Mouse (Mus musculus): ENCODE measurements around the gene Nol4l. TPM values are rescaled to one million over a fixed set of nuclear protein-coding genes. Genes with fewer than 3 reads are reported as not detected.
A peak's percentile ranks its signal among the peaks of the same experiment; 100 is the strongest.

Nol4l gene
- polyA plus RNA-seq, 1 experiment from 2014 or later, result 39.9 TPM

DNA sequence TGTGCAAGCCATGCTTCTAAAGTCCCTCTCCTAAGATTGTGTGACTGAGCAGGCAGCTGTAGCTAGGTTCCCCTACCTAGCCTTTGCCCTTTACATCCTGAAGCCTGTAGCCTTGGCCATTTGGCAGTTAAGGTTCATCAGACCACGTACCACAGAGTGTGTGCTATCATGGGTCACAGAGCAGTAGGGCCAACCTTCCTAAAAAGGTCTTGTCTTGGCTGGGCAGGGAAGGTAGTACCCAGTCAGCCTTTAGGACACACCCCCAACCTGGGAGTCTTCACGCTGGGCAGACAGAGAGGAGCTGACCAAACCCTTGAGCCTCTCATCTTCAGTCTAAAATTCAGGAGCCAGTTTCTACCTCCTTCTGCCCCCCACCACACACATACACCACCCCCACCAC lies 89.0 kb downstream of the Nol4l start:
- 0 out of 2 replicates have a peak overlapping the region, but pooled peaks have one; percentile 25 for H3K27ac ChIP-seq (ENCODE audit: low read length)
- H3K4me1 ChIP-seq (ENCODE audit: control insufficient read depth, insufficient read depth, low read length), result peaks cover 50% of the 10 kb centered on the region
- H3K36me3 ChIP-seq (ENCODE audit: control insufficient read depth, insufficient read depth, low read length), result no peaks in the 10 kb centered on the region
- peak overlapping the region; percentile 36 for H3K9ac ChIP-seq (ENCODE audit: low read depth, low read length)
- WGBS, result 69% methylated on average over 2 of the region's 2 CpGs
- no peaks in the 10 kb centered on the region for H3K27me3 ChIP-seq (ENCODE audit: control insufficient read depth, insufficient read depth, low read depth, low read length)
- no peaks in the 10 kb centered on the region for H3K9me3 ChIP-seq (replicated peaks; ENCODE audit: control insufficient read depth, low read length, poor library complexity, severe bottlenecking)
- peak overlapping the region; percentile 94; the same call in 1 of the 2 replicates for H3K4me2 ChIP-seq (ENCODE audit: low read length)
- ATAC-seq, result no peak
- no peak overlapping the region for H3K4me3 ChIP-seq (ENCODE audit: low read depth, low read length)

DNA sequence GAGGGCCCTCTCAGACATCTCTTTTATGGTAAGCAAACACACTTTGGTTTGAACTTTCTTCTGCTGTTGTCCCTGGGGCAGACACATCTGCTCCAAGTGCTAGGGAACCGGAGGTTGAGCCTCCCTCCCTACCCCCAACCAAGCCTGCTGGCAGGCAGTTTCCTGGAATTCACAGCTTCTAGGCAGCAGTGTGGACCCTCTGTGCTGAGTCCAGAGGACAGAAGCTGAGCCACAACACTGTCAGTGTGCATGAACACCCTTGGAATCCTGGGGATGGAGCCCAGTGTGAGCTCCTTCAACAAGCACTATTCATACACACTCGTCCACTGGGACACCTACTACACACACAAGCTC lies 92.5 kb downstream of the Nol4l start:
- Histone ChIP-seq H3K27ac (ENCODE audit: low read length) (no peak overlapping the region), H3K36me3 (ENCODE audit: control insufficient read depth, insufficient read depth, low read length) (no peaks in the 10 kb centered on the region), H3K9ac (ENCODE audit: low read depth, low read length) (no peak overlapping the region), H3K4me1 (ENCODE audit: control insufficient read depth, insufficient read depth, low read length) (peaks cover 59% of the 10 kb centered on the region), H3K9me3 (replicated peaks; ENCODE audit: control insufficient read depth, low read length, poor library complexity, severe bottlenecking) (no peaks in the 10 kb centered on the region), H3K4me2 (ENCODE audit: low read length) (no peak overlapping the region), H3K27me3 (ENCODE audit: control insufficient read depth, insufficient read depth, low read depth, low read length) (no peaks in the 10 kb centered on the region), H3K4me3 (ENCODE audit: low read depth, low read length) (no peak overlapping the region)
- ATAC-seq, result no peak
- WGBS, result 37% methylated on average over 2 of the region's 2 CpGs

DNA sequence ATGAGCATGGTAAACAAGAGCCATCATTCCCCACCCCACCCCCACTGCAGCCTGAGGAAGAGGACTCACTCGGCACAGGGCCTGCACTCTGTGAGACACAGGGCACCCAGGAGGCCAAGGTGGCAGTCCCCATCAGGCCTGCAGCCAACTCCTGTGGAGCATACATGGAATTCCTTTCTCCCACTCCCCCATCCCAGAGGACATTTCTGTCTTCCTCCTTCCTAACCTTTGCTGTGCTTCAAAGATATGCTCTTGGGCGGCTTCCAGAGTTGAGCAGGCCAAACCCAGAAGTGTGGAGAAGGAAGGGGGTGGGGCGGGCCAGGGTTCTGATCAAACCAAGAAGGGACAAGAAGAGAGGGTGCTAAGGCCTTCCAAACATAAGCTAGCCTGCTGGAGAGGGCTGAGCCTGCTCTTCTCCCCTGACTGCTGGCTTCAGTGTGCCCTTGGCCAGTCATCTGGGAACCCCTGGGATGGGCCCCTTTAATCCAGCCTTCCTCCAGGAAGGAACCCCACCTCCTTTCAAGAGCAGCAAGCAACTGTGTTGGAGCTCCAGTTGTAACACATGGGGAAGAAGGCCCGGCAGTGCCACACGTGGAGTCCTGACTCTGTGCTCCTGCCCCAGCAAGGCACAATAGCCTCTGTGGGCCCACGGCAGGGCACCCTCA lies 93.0 kb downstream of the Nol4l start:
- Histone ChIP-seq H3K9ac (ENCODE audit: low read depth, low read length) (no peak overlapping the region), H3K9me3 (replicated peaks; ENCODE audit: control insufficient read depth, low read length, poor library complexity, severe bottlenecking) (no peaks in the 10 kb centered on the region), H3K4me1 (ENCODE audit: control insufficient read depth, insufficient read depth, low read length) (peaks cover 54% of the 10 kb centered on the region), H3K4me3 (ENCODE audit: low read depth, low read length) (no peak overlapping the region), H3K4me2 (ENCODE audit: low read length) (no peak overlapping the region), H3K27ac (ENCODE audit: low read length) (no peak overlapping the region), H3K36me3 (ENCODE audit: control insufficient read depth, insufficient read depth, low read length) (peaks cover 2% of the 10 kb centered on the region; the same call in 1 of the 2 replicates), H3K27me3 (ENCODE audit: control insufficient read depth, insufficient read depth, low read depth, low read length) (no peaks in the 10 kb centered on the region)
- WGBS, result 42% methylated on average over 6 of the region's 6 CpGs
- 0 out of 2 replicates have a peak, but pooled peaks have one; percentile 8 for ATAC-seq

DNA sequence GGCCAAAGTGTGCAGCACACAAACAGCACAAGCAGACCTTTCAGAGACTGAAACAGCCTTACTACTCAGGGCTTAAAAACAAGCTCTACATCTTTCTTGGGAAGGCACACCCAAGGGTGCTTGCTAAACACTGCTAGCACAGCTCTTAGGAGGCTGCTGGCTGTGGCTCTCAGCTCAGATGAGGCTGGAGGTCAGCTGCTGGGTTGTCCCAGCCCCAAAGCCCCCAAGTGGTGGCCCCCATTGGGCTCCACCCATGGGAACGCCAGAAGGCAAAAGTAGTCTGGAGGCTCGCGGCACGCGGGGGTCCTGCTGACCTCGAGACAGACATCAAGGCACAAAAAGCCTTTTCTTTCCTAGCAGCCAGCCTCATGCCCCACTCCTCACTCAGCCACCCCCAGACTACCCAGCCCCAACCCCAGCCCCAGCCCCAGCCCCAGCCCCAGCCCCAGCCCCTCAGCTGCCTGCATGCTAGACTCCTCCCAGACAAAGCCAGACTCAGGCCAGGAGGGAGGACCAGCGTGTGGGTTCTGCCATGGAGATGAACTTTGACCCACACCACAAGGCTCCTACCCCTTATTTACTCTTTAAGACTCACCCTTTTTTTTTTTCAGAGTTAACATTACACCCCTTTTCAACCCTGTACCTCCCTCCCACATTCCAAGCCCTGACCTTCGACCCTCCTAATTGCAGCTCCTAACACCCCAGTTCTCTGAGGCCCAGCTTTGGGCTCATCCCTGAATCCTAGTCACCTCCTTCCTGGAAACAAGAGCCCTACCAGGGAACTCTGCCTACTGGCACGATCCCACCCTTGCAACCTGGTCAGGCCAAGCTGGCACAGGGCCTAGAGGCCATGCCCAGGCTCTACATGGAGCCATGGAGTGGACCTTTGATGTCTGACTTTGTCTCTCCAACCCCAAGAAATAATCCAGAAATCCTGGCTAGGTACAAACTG lies 94.6 kb downstream of the Nol4l start:
- WGBS, result 16% methylated on average over 9 of the region's 9 CpGs
- Histone ChIP-seq H3K4me1 (ENCODE audit: control insufficient read depth, insufficient read depth, low read length) (peaks cover 38% of the 10 kb centered on the region), H3K27me3 (ENCODE audit: control insufficient read depth, insufficient read depth, low read depth, low read length) (no peaks in the 10 kb centered on the region), H3K27ac (ENCODE audit: low read length) (no peak overlapping the region), H3K9me3 (replicated peaks; ENCODE audit: control insufficient read depth, low read length, poor library complexity, severe bottlenecking) (no peaks in the 10 kb centered on the region), H3K36me3 (ENCODE audit: control insufficient read depth, insufficient read depth, low read length) (peaks cover 8% of the 10 kb centered on the region), H3K9ac (ENCODE audit: low read depth, low read length) (0 out of 2 replicates have a peak overlapping the region, but pooled peaks have one; percentile 25), H3K4me3 (ENCODE audit: low read depth, low read length) (no peak overlapping the region), H3K4me2 (ENCODE audit: low read length) (no peak overlapping the region)
- ATAC-seq, result no peak

DNA sequence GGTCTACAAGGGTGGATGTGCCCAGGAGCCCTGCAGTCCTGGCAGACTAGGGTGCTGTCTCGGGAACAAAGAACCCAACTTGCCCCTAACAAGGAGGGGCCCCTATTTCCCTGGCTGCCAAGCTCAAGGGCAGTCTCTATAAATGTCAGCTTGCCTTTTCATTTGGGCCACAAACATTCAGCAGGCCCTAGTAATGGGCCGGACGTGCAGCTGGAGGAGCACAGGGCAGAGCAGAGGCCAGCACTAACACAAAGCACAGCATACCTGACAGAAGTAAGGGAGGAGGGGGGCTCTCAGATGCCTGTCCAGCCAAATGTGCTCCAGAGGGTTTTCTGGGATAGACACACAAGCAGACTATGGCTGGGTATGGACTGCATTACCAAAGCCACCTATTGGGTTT lies 95.9 kb downstream of the Nol4l start:
- no peak for ATAC-seq
- Histone ChIP-seq H3K4me2 (ENCODE audit: low read length) (no peak overlapping the region), H3K4me3 (ENCODE audit: low read depth, low read length) (no peak overlapping the region), H3K4me1 (ENCODE audit: control insufficient read depth, insufficient read depth, low read length) (peaks cover 35% of the 10 kb centered on the region), H3K27me3 (ENCODE audit: control insufficient read depth, insufficient read depth, low read depth, low read length) (no peaks in the 10 kb centered on the region), H3K9ac (ENCODE audit: low read depth, low read length) (no peak overlapping the region), H3K27ac (ENCODE audit: low read length) (no peak overlapping the region), H3K9me3 (replicated peaks; ENCODE audit: control insufficient read depth, low read length, poor library complexity, severe bottlenecking) (no peaks in the 10 kb centered on the region), H3K36me3 (ENCODE audit: control insufficient read depth, insufficient read depth, low read length) (peaks cover 8% of the 10 kb centered on the region)
- WGBS, result 52% methylated on average over 3 of the region's 3 CpGs

DNA sequence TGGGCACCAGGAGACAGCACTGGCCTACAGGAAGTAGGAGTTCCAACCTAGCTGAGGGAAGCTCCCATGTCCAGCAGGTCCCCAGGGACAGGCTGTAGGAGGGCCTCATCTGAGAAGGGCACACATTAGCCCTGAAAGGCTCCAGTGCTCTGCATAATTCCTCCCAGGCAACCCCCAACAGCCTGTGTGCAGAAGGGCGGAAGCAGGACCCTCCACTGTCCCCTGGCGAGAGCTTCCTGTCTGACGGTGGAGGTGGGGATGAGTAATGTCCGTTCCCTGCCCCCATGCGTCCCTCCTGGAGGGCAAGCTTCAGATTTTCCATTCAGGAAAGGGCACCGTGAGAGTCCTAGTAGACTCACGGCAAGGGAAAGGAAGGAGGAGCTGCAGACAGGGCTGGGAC lies 97.3 kb downstream of the Nol4l start:
- peaks cover 8% of the 10 kb centered on the region for H3K36me3 ChIP-seq (ENCODE audit: control insufficient read depth, insufficient read depth, low read length)
- no peak for ATAC-seq

DNA sequence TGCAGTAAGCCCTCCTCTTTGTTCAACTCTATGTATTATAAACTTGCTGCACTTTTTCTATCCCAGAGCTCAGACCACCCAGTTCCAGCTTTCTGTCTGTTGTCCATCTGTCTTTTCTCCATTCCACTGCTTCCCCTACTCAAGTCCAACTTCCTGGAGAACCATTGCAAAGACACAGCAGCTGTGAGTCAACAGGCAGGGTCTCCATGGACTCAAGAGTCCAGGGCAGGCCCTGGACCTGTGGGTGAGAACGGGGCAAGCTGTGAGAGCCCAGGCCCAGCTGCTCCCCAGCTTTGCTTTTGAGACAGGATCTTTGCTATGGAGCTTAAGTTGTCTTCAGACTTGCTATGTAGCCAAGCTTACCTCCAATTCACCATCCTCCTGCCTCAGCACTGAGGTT lies 99.2 kb downstream of the Nol4l start:
- 100% methylated on average over 1 of the region's 1 CpGs for WGBS
- peaks cover 19% of the 10 kb centered on the region for H3K4me1 ChIP-seq (ENCODE audit: control insufficient read depth, insufficient read depth, low read length)
- H3K36me3 ChIP-seq (ENCODE audit: control insufficient read depth, insufficient read depth, low read length), result peaks cover 10% of the 10 kb centered on the region

More for the DNA sequence above, 97.3 kb downstream of the Nol4l start:
- Histone ChIP-seq H3K27me3 (ENCODE audit: control insufficient read depth, insufficient read depth, low read depth, low read length) (no peaks in the 10 kb centered on the region), H3K9me3 (replicated peaks; ENCODE audit: control insufficient read depth, low read length, poor library complexity, severe bottlenecking) (no peaks in the 10 kb centered on the region), H3K4me1 (ENCODE audit: control insufficient read depth, insufficient read depth, low read length) (peaks cover 31% of the 10 kb centered on the region), H3K4me3 (ENCODE audit: low read depth, low read length) (no peak overlapping the region), H3K4me2 (ENCODE audit: low read length) (no peak overlapping the region), H3K27ac (ENCODE audit: low read length) (no peak overlapping the region), H3K9ac (ENCODE audit: low read depth, low read length) (no peak overlapping the region)
- WGBS, result 52% methylated on average over 7 of the region's 7 CpGs

DNA sequence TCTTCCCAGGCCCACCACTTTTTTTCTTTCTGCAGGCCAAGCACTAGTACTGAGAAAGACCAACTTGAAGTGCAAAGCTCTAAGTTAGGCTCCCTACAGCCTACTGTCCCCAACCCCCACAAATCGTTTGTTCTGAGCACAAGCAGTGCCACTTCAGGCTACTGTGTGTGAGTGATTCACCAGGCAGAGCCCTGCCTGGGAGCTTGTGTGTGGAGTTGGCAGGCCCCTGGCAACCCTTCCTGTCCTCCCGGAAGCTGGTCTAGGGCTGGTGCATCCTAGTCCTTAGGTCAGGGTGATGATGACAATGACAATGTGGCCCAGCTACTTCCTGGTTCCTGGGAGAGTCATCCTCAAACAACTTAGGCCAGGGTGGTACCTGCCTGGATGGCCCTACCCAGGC lies 101.3 kb downstream of the Nol4l start:
- H3K36me3 ChIP-seq (ENCODE audit: control insufficient read depth, insufficient read depth, low read length), result peaks cover 12% of the 10 kb centered on the region
- ATAC-seq, result no peak
- H3K9ac ChIP-seq (ENCODE audit: low read depth, low read length), result no peak overlapping the region
- 68% methylated on average over 2 of the region's 2 CpGs for whole genome bisulfite sequencing
- no peak overlapping the region for H3K4me3 ChIP-seq (ENCODE audit: low read depth, low read length)
- H3K9me3 ChIP-seq (replicated peaks; ENCODE audit: control insufficient read depth, low read length, poor library complexity, severe bottlenecking), result no peaks in the 10 kb centered on the region
- no peaks in the 10 kb centered on the region for H3K27me3 ChIP-seq (ENCODE audit: control insufficient read depth, insufficient read depth, low read depth, low read length)
- H3K4me1 ChIP-seq (ENCODE audit: control insufficient read depth, insufficient read depth, low read length), result peaks cover 10% of the 10 kb centered on the region; the same call in 1 of the 2 replicates
- H3K27ac ChIP-seq (ENCODE audit: low read length), result no peak overlapping the region
- H3K4me2 ChIP-seq (ENCODE audit: low read length), result no peak overlapping the region

More for the DNA sequence above, 99.2 kb downstream of the Nol4l start:
- no peak overlapping the region for H3K9ac ChIP-seq (ENCODE audit: low read depth, low read length)
- no peaks in the 10 kb centered on the region for H3K9me3 ChIP-seq (replicated peaks; ENCODE audit: control insufficient read depth, low read length, poor library complexity, severe bottlenecking)
- H3K4me3 ChIP-seq (ENCODE audit: low read depth, low read length), result no peak overlapping the region
- no peak overlapping the region for H3K4me2 ChIP-seq (ENCODE audit: low read length)
- no peak overlapping the region for H3K27ac ChIP-seq (ENCODE audit: low read length)
- no peaks in the 10 kb centered on the region for H3K27me3 ChIP-seq (ENCODE audit: control insufficient read depth, insufficient read depth, low read depth, low read length)
- no peak for ATAC-seq

DNA sequence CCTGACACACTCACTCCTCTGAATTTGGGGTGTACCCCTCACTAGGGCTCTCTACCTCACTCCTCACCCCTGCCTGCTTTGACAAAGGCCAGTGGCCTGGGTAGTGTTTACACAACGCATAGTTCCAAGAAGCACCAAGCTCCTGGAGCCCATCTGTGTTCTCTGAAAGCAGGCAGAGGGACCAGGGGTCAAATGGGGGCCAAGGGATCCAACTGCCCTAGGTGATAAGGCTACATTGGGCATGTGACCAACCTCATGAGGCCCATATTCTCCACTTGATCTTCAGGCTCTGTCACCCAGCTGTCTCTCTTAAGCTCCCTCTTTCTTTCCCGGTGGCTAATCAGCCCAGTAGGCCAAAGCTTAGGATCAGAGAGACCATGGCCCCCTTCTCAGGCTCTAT lies 102.8 kb downstream of the Nol4l start:
- Histone ChIP-seq H3K9ac (ENCODE audit: low read depth, low read length) (no peak overlapping the region), H3K27ac (ENCODE audit: low read length) (peak overlapping the region; percentile 67), H3K4me1 (ENCODE audit: control insufficient read depth, insufficient read depth, low read length) (peaks cover 24% of the 10 kb centered on the region), H3K36me3 (ENCODE audit: control insufficient read depth, insufficient read depth, low read length) (peaks cover 12% of the 10 kb centered on the region), H3K27me3 (ENCODE audit: control insufficient read depth, insufficient read depth, low read depth, low read length) (no peaks in the 10 kb centered on the region), H3K9me3 (replicated peaks; ENCODE audit: control insufficient read depth, low read length, poor library complexity, severe bottlenecking) (no peaks in the 10 kb centered on the region), H3K4me3 (ENCODE audit: low read depth, low read length) (no peak overlapping the region), H3K4me2 (ENCODE audit: low read length) (no peak overlapping the region)
- ATAC-seq, result no peak
- 5% methylated on average over 2 of the region's 2 CpGs for WGBS

Measured in midbrain, embryonic 16.5 days (tissue).